Mouse (Mus musculus) gastrocnemius, adult 2 months (tissue): Measurements from ENCODE around the gene Prr23a1. TPM values are rescaled to one million over a fixed set of nuclear protein-coding genes. Genes with fewer than 3 reads are reported as not detected.

Source experiments
- DNase-seq: peaks from one replicate; pipeline ENCODE4 v3.0.0; 2022
- H3K27ac ChIP-seq: fragments of 200-600 bp; 2 replicates; pipeline ENCODE4 v1.8.1; 2022; ENCODE audit warnings: mild to moderate bottlenecking
- H3K4me3 ChIP-seq: fragments of 200-600 bp; 2 replicates; pipeline ENCODE4 v1.8.1; 2022; ENCODE audit warnings: mild to moderate bottlenecking, moderate library complexity
- CTCF ChIP-seq: fragments of 200-600 bp; IDR thresholded peaks from 2 replicates; pipeline ENCODE4 v1.8.1; 2022; ENCODE audit warnings: antibody characterized with exemption, mild to moderate bottlenecking, moderate library complexity
- intact Hi-C: fragments of 180-260 bp; cut with DNase I; formaldehyde crosslinking; loops from one replicate; pipeline ENCODE4 v1.15.1; 2025
- total RNA-seq, 2 experiments: library from RNA; stranded (reverse); gene quantifications; 2 replicates each; pipeline ENCODE4 v1.2.3; 2021

Prr23a1 gene
- total RNA-seq, 2 experiments from 2014 or later = not detected

DNA sequence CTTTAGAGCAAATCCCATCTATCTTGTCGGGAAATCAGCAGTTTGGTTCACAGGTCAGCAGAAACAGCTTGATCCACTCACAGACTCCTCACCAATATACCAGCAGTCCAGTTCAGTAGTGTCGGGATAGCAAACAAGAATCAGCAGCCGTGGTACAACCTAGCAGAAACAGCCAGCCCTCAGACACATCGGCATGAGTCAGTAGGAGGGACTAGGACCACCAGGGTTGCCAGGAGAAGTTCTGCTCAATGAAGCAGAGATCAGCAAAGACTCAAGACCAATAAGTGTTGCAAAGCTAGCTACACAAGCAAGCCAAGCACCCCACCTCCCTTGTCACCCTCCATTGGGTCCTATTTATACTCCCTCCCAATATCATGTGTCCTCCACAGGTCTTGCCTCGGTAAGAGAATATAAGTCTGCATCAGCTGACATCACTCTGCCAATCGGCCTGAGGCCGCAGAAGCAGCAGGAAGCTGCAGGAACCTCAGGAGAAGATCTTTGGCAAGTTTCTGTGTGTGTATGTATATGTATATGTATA, 4.7 kb upstream of the Prr23a1 start:
- Histone ChIP-seq H3K4me3 (no peak overlapping the region), H3K27ac (no peak overlapping the region)
- intact Hi-C loops = no loop called here
- no peak for DNase-seq
- no peak for TF ChIP-seq CTCF

DNA sequence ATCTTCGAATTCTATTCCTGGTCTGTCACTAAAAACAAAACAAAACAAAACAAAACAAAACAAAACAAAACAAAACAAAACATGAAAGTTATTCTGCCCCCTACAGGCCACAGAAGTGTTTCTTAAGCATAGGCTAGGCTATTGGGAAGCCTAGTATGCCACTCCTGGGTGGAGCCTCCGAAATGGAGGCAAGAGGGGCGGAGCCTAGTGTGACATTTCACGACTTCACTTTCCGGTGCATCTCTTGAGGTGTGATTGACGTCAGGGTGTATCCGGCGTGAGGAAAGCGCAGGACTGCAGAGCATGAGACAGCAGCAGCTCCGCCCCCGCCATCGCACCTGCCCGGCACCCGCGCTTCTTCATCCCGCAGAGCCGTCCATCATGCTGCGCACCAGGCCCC, 13.9 kb downstream of the Prr23a1 start, which contains the start of gene Prr23a2:
Prr23a2 (plus strand) TSS at position 285 of the 400 bp plus-strand sequence.
- intact Hi-C loops = no loop called here
- Histone ChIP-seq H3K4me3 (no peak within 1 kb of the TSS), H3K27ac (no peak within 1 kb of the TSS)
- DNase-seq = no peak
- no peak for TF ChIP-seq CTCF

DNA sequence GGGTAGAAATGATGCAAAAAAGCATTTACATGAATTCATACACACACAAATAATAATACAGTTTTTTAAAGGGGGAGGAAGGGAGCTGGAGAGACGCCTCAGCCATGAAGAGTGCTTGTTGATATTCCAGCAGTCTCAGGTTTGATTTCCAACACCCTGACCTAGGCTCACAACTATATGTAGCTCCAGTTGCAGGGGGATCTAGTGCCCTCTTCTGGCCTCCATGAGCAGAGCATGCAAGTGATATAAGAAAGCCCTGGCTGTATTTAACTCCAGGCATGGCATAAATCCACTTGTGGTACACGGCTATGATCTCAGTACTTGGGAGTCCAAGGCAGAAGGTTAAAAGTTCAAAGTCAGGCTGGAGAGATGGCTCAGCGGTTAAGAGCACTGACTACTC, 21.2 kb downstream of the Prr23a1 start:
- intact Hi-C loops = no loop called here
- Histone ChIP-seq H3K4me3 (no peak overlapping the region), H3K27ac (no peak overlapping the region)
- no peak for DNase-seq
- peak; percentile 32 for TF ChIP-seq CTCF

DNA sequence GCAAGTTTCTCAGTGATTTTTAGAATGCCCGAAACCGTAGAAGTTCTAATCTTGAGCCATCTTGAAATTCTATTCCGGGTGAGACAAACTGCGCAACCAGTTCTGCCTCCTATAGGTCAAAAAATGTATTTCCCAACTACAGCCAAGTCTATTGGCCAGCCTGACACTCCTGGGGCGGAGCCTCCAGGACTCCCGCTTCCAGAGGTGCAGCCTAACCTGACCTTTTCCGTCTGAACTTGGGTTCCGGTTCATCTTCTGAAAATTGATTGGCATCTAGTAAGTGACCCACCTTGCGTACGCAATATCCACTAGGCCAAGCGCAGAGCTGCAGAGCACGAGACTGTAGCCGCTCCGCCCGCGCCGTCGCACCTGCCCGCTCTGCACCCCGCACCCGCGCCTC, 22.3 kb downstream of the Prr23a1 start, which contains the start of gene Prr23a3:
Prr23a3 (plus strand) TSS at position 197 of the 400 bp plus-strand sequence.
- no peak within 1 kb of the TSS for H3K4me3 ChIP-seq
- no peak for DNase-seq
- H3K27ac ChIP-seq = no peak within 1 kb of the TSS
- no peak for TF ChIP-seq CTCF
- intact Hi-C loops = no loop called here

Other genes with a start within 250 kb of the Prr23a1 start
- 10 to 100 TPM; 21.1 to 29.6 TPM for gene Mrps22, start 240.8 kb upstream of the Prr23a1 start, total RNA-seq
- gene Prr23a2, start 14.0 kb downstream of the Prr23a1 start, total RNA-seq = not detected
- gene Prr23a3, start 22.3 kb downstream of the Prr23a1 start, total RNA-seq = not detected
- gene 7420426K07Rik, start 60.6 kb downstream of the Prr23a1 start, total RNA-seq = not detected
- not detected for gene Foxl2, start 112.8 kb downstream of the Prr23a1 start, total RNA-seq
- gene Faim, start 143.9 kb downstream of the Prr23a1 start, total RNA-seq = 1 to 10 TPM; 1.8 to 2.3 TPM
- not detected for gene Gm1123, start 193.2 kb downstream of the Prr23a1 start, total RNA-seq